Mouse (Mus musculus) ES-E14 (cell line): ENCODE results near the gene Trappc3.

Experiments used
- CHD2 ChIP-seq: IDR thresholded peaks from 2 replicates; pipeline ENCODE4 v1.6.1; 2014; ENCODE audit warnings: mild to moderate bottlenecking, low read depth, low read length, inconsistent platforms
- HCFC1 ChIP-seq: IDR thresholded peaks from 2 replicates; pipeline ENCODE4 v1.6.1; 2012; ENCODE audit warnings: low read length, inconsistent platforms, borderline replicate concordance; ENCODE audit not compliant: insufficient read depth
- MAFK ChIP-seq: IDR thresholded peaks from 2 replicates; pipeline ENCODE4 v1.6.1; 2014; ENCODE audit warnings: mild to moderate bottlenecking, low read depth, low read length, inconsistent platforms; ENCODE audit not compliant: insufficient read depth
- ZC3H11A ChIP-seq: IDR thresholded peaks from 2 replicates; pipeline ENCODE4 v1.6.1; 2012; ENCODE audit warnings: low read depth, mild to moderate bottlenecking, inconsistent platforms, low read length, borderline replicate concordance

GRCm38 (mm10) chr4:126251655-126252254 lies 10.4 kb upstream of the Trappc3 start:
- TF ChIP-seq HCFC1 (no peak), MAFK (no peak), ZC3H11A (no peak), CHD2 (no peak)
